16 mouse cellular contexts compared by ENCODE assay signal in the genomic region with DNA sequence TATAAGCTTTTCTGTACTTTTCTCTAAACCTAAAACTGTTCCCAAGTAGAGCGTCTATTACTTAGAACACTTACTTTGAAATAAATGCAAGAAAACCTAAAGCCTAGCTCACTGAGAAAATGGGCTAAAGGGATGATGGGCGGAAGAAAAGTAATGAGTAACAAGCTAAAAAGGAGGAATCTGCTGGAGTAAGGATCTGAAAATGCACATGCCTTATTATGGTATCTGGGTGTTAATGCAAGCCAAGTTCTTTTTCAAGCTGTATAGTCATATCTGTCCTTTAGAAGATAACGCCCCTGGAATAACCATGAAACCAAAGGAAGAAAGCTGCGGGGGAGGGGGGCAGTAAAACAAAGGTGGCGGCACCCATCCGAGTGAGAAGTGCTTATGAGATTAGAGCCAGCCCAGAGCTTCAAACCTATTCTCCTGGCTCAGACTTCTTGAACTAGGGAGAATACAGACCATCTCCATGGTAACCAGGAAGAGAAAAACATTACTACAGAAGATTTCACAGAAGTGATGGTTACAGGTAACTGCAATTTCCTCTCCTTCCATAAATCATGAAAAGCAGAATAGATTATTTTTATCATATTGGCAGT. TPM values are rescaled to one million over a fixed set of nuclear protein-coding genes. Genes with fewer than 3 reads are reported as not detected.
"Had no signal": no experiment of that assay in that cellular context is flagged by ENCODE, and none has a peak within 500 bp of the region (broad histone marks: within the 10 kb centered on the region; RNA-seq: fewer than 3 reads in every experiment).

No protein-coding gene starts in this region.

- DNase-seq: kidney, postnatal 36 days; layer of hippocampus, adult 9-11 months; layer of hippocampus, postnatal 36 days; lung, postnatal 14 days; right cerebral cortex, postnatal 14 days; thymus, adult 2 months; thymus, postnatal 25 days had no signal

- H3K4me1 ChIP-seq: liver, embryonic 12.5 days; lung, embryonic 15.5 days; megakaryocyte, embryonic 14.5 days had no signal

- H3K4me2 ChIP-seq: limb, embryonic 15.5 days; liver, embryonic 12.5 days; lung, embryonic 15.5 days; midbrain, embryonic 13.5 days; stomach, embryonic 15.5 days had no signal

- H3K4me3 ChIP-seq: limb, embryonic 15.5 days; liver, embryonic 12.5 days; lung, embryonic 15.5 days; megakaryocyte, embryonic 14.5 days; midbrain, embryonic 13.5 days; stomach, embryonic 15.5 days had no signal

- H3K36me3 ChIP-seq: limb, embryonic 15.5 days; liver, embryonic 12.5 days; lung, embryonic 15.5 days; midbrain, embryonic 13.5 days; stomach, embryonic 15.5 days had no signal

- H3K9me3 ChIP-seq: limb, embryonic 15.5 days; lung, embryonic 15.5 days; midbrain, embryonic 13.5 days; stomach, embryonic 15.5 days had no signal

- H3K27ac ChIP-seq: kidney, postnatal 0 days; limb, embryonic 15.5 days; liver, embryonic 12.5 days; lung, embryonic 15.5 days; macrophage; midbrain, embryonic 13.5 days; stomach, embryonic 15.5 days had no signal

- H3K9ac ChIP-seq: limb, embryonic 15.5 days; liver, embryonic 12.5 days; lung, embryonic 15.5 days; midbrain, embryonic 13.5 days; stomach, embryonic 15.5 days had no signal

- ATAC-seq: liver, embryonic 12.5 days; midbrain, embryonic 13.5 days had no signal

RNA-seq across cellular contexts. Expression of gene Prkg2, which starts 5.5 kb away (rescaled TPM):
- polyA plus RNA-seq: macrophage; testis, adult 2 months had no signal
